Mouse (Mus musculus) kidney, adult 2 months (tissue): ENCODE results near the gene Ptpru. TPM values are rescaled to one million over a fixed set of nuclear protein-coding genes. Genes with fewer than 3 reads are reported as not detected.

Source experiments
- DNase-seq: peaks from one replicate; pipeline ENCODE4 v3.0.0; 2021
- H3K27ac ChIP-seq: fragments of 200-500 bp; 2 replicates; pipeline ENCODE4 v1.5.1; 2012; ENCODE audit warnings: low read depth, low read length, control low read depth, inconsistent platforms; ENCODE audit not compliant: insufficient read depth
- H3K27me3 ChIP-seq: fragments of 200-500 bp; replicated peaks from 2 replicates; pipeline ENCODE4 v1.6.1; 2012; ENCODE audit warnings: mild to moderate bottlenecking, moderate library complexity, low read length, inconsistent platforms; ENCODE audit not compliant: control insufficient read depth, insufficient read depth
- H3K36me3 ChIP-seq: fragments of 200-500 bp; 2 replicates; pipeline ENCODE4 v1.6.1; 2012; ENCODE audit warnings: mild to moderate bottlenecking, moderate library complexity, low read length, inconsistent platforms; ENCODE audit not compliant: control insufficient read depth, insufficient read depth
- H3K4me1 ChIP-seq: fragments of 200-500 bp; 2 replicates; pipeline ENCODE4 v1.6.1; 2011; ENCODE audit warnings: low read length; ENCODE audit not compliant: control insufficient read depth, insufficient read depth
- H3K4me3 ChIP-seq: fragments of 200-500 bp; 2 replicates; pipeline ENCODE4 v1.5.1; 2011; ENCODE audit warnings: mild to moderate bottlenecking, low read depth, low read length, control low read depth; ENCODE audit not compliant: insufficient read depth
- CTCF ChIP-seq: fragments of 200-500 bp; conservative IDR thresholded peaks from 2 replicates; pipeline ENCODE4 v1.5.1; 2011; ENCODE audit warnings: low read depth, mild to moderate bottlenecking, control low read depth, low read length, moderate library complexity, mixed read lengths; ENCODE audit not compliant: insufficient read depth, insufficient read length
- POLR2A ChIP-seq: fragments of 200-500 bp; IDR thresholded peaks from one replicate; pipeline ENCODE4 v1.6.1; 2011; ENCODE audit warnings: low read depth, low read length, control low read depth
- WGBS: fragments of 180-500 bp; shearing (Covaris S2); methylation state at CpG from one replicate; pipeline ENCODE4 v1.1.7; 2018; 5-methylcytosine and 5-hydroxymethylcytosine counted together
- polyA plus RNA-seq: library from polyadenylated mRNA; depleted of rRNA; stranded (reverse); fragments of >200 nt; gene quantifications from 2 replicates; pipeline ENCODE4 v1.2.3, GENCODE M21; 2012

The Ptpru gene
- polyA plus RNA-seq, 1 experiment = 19.5 TPM

- H3K27ac ChIP-seq = no peak overlapping the region
- peak; percentile 38; the same call in 1 of the 2 replicates for TF ChIP-seq CTCF
- no peak for TF ChIP-seq POLR2A
- H3K27me3 ChIP-seq = no peaks in the 10 kb centered on the region
- no peak overlapping the region for H3K4me3 ChIP-seq
- 28% methylated on average over 9 of the region's 9 CpGs for WGBS
- no peaks in the 10 kb centered on the region for H3K36me3 ChIP-seq
- H3K4me1 ChIP-seq = peaks cover 8% of the 10 kb centered on the region
- DNase-seq = peak; percentile 73
These were observed 4.0 kb downstream of the Ptpru start for GRCm38 (mm10) chr4:131833971-131834609.

GRCm38 (mm10) chr4:131832759-131833407, 5.2 kb downstream of the Ptpru start:
- no peak overlapping the region for H3K4me3 ChIP-seq
- peaks cover 8% of the 10 kb centered on the region for H3K4me1 ChIP-seq
- DNase-seq = no peak
- no peak overlapping the region for H3K27ac ChIP-seq
- no peaks in the 10 kb centered on the region for H3K27me3 ChIP-seq
- H3K36me3 ChIP-seq = no peaks in the 10 kb centered on the region
- 67% methylated on average over 3 of the region's 3 CpGs for WGBS
- TF ChIP-seq POLR2A = no peak
- no peak for TF ChIP-seq CTCF

- no peaks in the 10 kb centered on the region for H3K36me3 ChIP-seq
- peaks cover 2% of the 10 kb centered on the region for H3K4me1 ChIP-seq
- no peak for TF ChIP-seq CTCF
- TF ChIP-seq POLR2A = no peak
- WGBS = 75% methylated on average over 5 of the region's 5 CpGs
- no peak for DNase-seq
- H3K4me3 ChIP-seq = no peak overlapping the region
- no peaks in the 10 kb centered on the region for H3K27me3 ChIP-seq
- no peak overlapping the region for H3K27ac ChIP-seq
These were observed 6.5 kb downstream of the Ptpru start for GRCm38 (mm10) chr4:131831546-131832045.

- TF ChIP-seq POLR2A (no peak), CTCF (no peak)
- DNase-seq = no peak
- H3K4me1 ChIP-seq = no peaks in the 10 kb centered on the region; the same call in 1 of the 2 replicates
- no peaks in the 10 kb centered on the region for H3K36me3 ChIP-seq
- no peaks in the 10 kb centered on the region for H3K27me3 ChIP-seq
- H3K27ac ChIP-seq = no peak overlapping the region
- no peak overlapping the region for H3K4me3 ChIP-seq
- 76% methylated on average over 8 of the region's 8 CpGs for WGBS
These were observed 9.0 kb downstream of the Ptpru start for GRCm38 (mm10) chr4:131829123-131829522.

GRCm38 (mm10) chr4:131826905-131827304, 11.2 kb downstream of the Ptpru start:
- peak; percentile 62 for DNase-seq
- 43% methylated on average over 6 of the region's 6 CpGs for WGBS
- Histone ChIP-seq H3K4me3 (no peak overlapping the region), H3K36me3 (no peaks in the 10 kb centered on the region), H3K27ac (no peak overlapping the region), H3K27me3 (no peaks in the 10 kb centered on the region), H3K4me1 (no peaks in the 10 kb centered on the region; the same call in 1 of the 2 replicates)
- TF ChIP-seq POLR2A = no peak
- no peak for TF ChIP-seq CTCF

GRCm38 (mm10) chr4:131825830-131826229, 12.3 kb downstream of the Ptpru start:
- 49% methylated on average over 8 of the region's 8 CpGs for WGBS
- H3K4me1 ChIP-seq = no peaks in the 10 kb centered on the region; the same call in 1 of the 2 replicates
- H3K27me3 ChIP-seq = no peaks in the 10 kb centered on the region
- no peak overlapping the region for H3K4me3 ChIP-seq
- TF ChIP-seq POLR2A = no peak
- TF ChIP-seq CTCF = peak; percentile 69
- H3K36me3 ChIP-seq = no peaks in the 10 kb centered on the region
- no peak overlapping the region for H3K27ac ChIP-seq
- peak; percentile 45 for DNase-seq

GRCm38 (mm10) chr4:131824939-131825338, 13.1 kb downstream of the Ptpru start:
- H3K27ac ChIP-seq = no peak overlapping the region
- H3K36me3 ChIP-seq = no peaks in the 10 kb centered on the region
- H3K4me1 ChIP-seq = no peaks in the 10 kb centered on the region; the same call in 1 of the 2 replicates
- no peaks in the 10 kb centered on the region for H3K27me3 ChIP-seq
- no peak for DNase-seq
- TF ChIP-seq CTCF (no peak), POLR2A (no peak)
- 74% methylated on average over 3 of the region's 3 CpGs for WGBS
- no peak overlapping the region for H3K4me3 ChIP-seq
